Mouse (Mus musculus) liver, embryonic 16.5 days (tissue): ENCODE results near the gene Xylb. TPM values are rescaled to one million over a fixed set of nuclear protein-coding genes. Genes with fewer than 3 reads are reported as not detected.
"Not testable (repeated sequence)": the region's sequence is repeated elsewhere in the genome, so short reads cannot be mapped to it uniquely, and the experiment has no call there.

Experiments used
- ATAC-seq: fragments of 200-750 bp; cut with Nextera tagmentation; 2 replicates; pipeline ENCODE4 v1.8.0; 2017; ENCODE audit warnings: low read depth, mild to moderate bottlenecking, moderate number of reproducible peaks, moderate library complexity
- H3K27ac ChIP-seq: fragments of 300-500 bp; sonication (generic); 2 replicates; pipeline ENCODE4 v1.5.1; 2014; ENCODE audit warnings: mild to moderate bottlenecking, low read length
- H3K27me3 ChIP-seq: fragments of 300-500 bp; sonication (generic); 2 replicates; pipeline ENCODE4 v1.6.1; 2014; ENCODE audit warnings: low read depth, low read length, mixed read lengths; ENCODE audit not compliant: control insufficient read depth, insufficient read depth
- H3K36me3 ChIP-seq: fragments of 300-500 bp; sonication (generic); 2 replicates; pipeline ENCODE4 v1.6.1; 2014; ENCODE audit warnings: mild to moderate bottlenecking; ENCODE audit not compliant: control insufficient read depth, insufficient read depth
- H3K4me1 ChIP-seq: fragments of 300-500 bp; sonication (generic); 2 replicates; pipeline ENCODE4 v1.6.1; 2014; ENCODE audit warnings: low read depth, low read length, mixed read lengths; ENCODE audit not compliant: control insufficient read depth
- H3K4me2 ChIP-seq: fragments of 300-500 bp; sonication (generic); 2 replicates; pipeline ENCODE4 v1.6.1; 2014; ENCODE audit warnings: low read depth, low read length, mixed read lengths
- H3K4me3 ChIP-seq: fragments of 300-500 bp; sonication (generic); 2 replicates; pipeline ENCODE4 v1.5.1; 2014; ENCODE audit warnings: low read depth, mild to moderate bottlenecking, low read length
- H3K9ac ChIP-seq: fragments of 300-500 bp; sonication (generic); 2 replicates; pipeline ENCODE4 v1.6.1; 2014; ENCODE audit warnings: low read depth, low read length
- H3K9me3 ChIP-seq: fragments of 300-500 bp; sonication (generic); replicated peaks from 2 replicates; pipeline ENCODE4 v1.6.1; 2016; ENCODE audit warnings: low read length; ENCODE audit not compliant: control insufficient read depth
- WGBS: fragments of 180-500 bp; shearing (Covaris S2); extraction: QIAGEN DNeasy Blood & Tissue Kit; methylation state at CpG from one replicate; pipeline ENCODE4 v1.1.7; 2014; ENCODE audit not compliant: insufficient replicate concordance; 5-methylcytosine and 5-hydroxymethylcytosine counted together
- polyA plus RNA-seq: library from polyadenylated mRNA; unstranded; fragments of >200 nt; fragmentation: Nextera tagmentation; extraction: Ambion mirVana; gene quantifications from 2 replicates; pipeline ENCODE4 v1.2.1, GENCODE M21; 2015

Gene Xylb
- polyA plus RNA-seq, 1 experiment from 2014 or later: 4.5 TPM

- WGBS: 24% methylated on average over 4 of the region's 4 CpGs
- Histone ChIP-seq H3K9ac (no peak overlapping the region), H3K4me3 (no peak overlapping the region), H3K36me3 (peaks cover 2% of the 10 kb centered on the region; the same call in 1 of the 2 replicates), H3K4me2 (no peak overlapping the region), H3K9me3 (no peaks in the 10 kb centered on the region), H3K4me1 (no peaks in the 10 kb centered on the region), H3K27me3 (no peaks in the 10 kb centered on the region), H3K27ac (no peak overlapping the region)
- ATAC-seq: peak; percentile 75
Measured at GRCm38 (mm10) chr9:119352060-119352459, 5.1 kb upstream of the Xylb start.

- Histone ChIP-seq H3K9me3 (no peaks in the 10 kb centered on the region), H3K27me3 (no peaks in the 10 kb centered on the region), H3K27ac (no peak overlapping the region), H3K4me3 (no peak overlapping the region), H3K9ac (no peak overlapping the region), H3K36me3 (no peaks in the 10 kb centered on the region), H3K4me1 (peaks cover 6% of the 10 kb centered on the region), H3K4me2 (no peak overlapping the region)
- 48% methylated on average over 6 of the region's 6 CpGs for WGBS
- no peak for ATAC-seq
Measured at GRCm38 (mm10) chr9:119353926-119354325, 3.3 kb upstream of the Xylb start.

DNA sequence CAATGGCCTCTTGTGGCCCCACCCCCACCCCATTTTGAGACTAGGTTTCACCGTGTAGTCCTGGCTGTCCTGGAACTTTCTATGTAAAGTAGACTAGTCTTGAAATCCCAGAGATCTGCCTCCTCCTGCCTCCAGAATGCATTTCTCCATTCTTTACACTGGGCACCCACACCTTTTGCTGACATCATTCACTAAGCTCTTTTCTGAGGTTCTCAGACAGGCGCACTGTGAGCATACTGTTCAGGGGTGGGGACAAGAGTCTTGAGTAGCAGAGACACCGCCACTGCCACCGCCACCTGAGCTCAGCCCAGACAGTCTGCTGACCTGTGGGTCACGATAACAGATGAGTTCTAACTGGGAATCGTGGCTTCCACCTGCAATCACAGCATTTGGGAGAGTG is 1.2 kb upstream of the Xylb start:
- Histone ChIP-seq H3K36me3 (no peaks in the 10 kb centered on the region), H3K27ac (no peak overlapping the region), H3K27me3 (no peaks in the 10 kb centered on the region), H3K4me1 (peaks cover 6% of the 10 kb centered on the region), H3K4me2 (no peak overlapping the region), H3K4me3 (no peak overlapping the region), H3K9ac (no peak overlapping the region), H3K9me3 (no peaks in the 10 kb centered on the region)
- ATAC-seq: no peak
- WGBS: 66% methylated on average over 6 of the region's 6 CpGs

DNA sequence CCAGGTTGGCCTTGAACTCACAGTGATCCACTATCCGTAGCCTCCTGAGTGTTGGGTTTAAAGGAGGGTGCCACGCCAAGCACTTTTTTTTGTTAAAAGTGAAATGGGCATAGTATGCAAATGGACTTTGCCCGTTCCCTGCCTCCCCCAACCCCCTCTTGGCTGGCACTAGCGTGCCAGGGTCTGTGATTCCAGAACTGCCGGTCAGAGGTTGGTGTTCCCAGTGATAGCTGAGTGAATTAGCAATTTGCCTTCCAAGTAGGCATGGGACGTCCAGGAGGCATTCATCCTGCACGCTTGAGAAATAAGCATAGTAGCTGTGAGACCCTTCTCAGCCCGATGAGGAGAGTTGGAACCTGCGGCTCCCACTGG is 863 bp downstream of the Xylb start:
- peak overlapping the region; percentile 76 for H3K4me3 ChIP-seq
- H3K9ac ChIP-seq: peak overlapping the region; percentile 76
- no peak overlapping the region for H3K27ac ChIP-seq
- H3K27me3 ChIP-seq: no peaks in the 10 kb centered on the region
- WGBS: 39% methylated on average over 9 of the region's 9 CpGs
- ATAC-seq: no peak
- H3K4me1 ChIP-seq: peaks cover 6% of the 10 kb centered on the region
- H3K36me3 ChIP-seq: no peaks in the 10 kb centered on the region
- no peaks in the 10 kb centered on the region for H3K9me3 ChIP-seq
- peak overlapping the region; percentile 94 for H3K4me2 ChIP-seq

- H3K9ac ChIP-seq: no peak overlapping the region
- WGBS: 70% methylated on average over 5 of the region's 5 CpGs
- ATAC-seq: no peak
- no peak overlapping the region for H3K4me2 ChIP-seq
- H3K4me1 ChIP-seq: peaks cover 6% of the 10 kb centered on the region
- H3K27ac ChIP-seq: no peak overlapping the region
- H3K9me3 ChIP-seq: no peaks in the 10 kb centered on the region
- no peaks in the 10 kb centered on the region for H3K27me3 ChIP-seq
- no peaks in the 10 kb centered on the region for H3K36me3 ChIP-seq
- H3K4me3 ChIP-seq: no peak overlapping the region
Measured at GRCm38 (mm10) chr9:119361416-119361815, 4.2 kb downstream of the Xylb start.

- H3K36me3 ChIP-seq: no peaks in the 10 kb centered on the region
- ATAC-seq: no peak
- 81% methylated on average over 12 of the region's 12 CpGs for WGBS
Measured at GRCm38 (mm10) chr9:119363229-119363628, 6.0 kb downstream of the Xylb start.

DNA sequence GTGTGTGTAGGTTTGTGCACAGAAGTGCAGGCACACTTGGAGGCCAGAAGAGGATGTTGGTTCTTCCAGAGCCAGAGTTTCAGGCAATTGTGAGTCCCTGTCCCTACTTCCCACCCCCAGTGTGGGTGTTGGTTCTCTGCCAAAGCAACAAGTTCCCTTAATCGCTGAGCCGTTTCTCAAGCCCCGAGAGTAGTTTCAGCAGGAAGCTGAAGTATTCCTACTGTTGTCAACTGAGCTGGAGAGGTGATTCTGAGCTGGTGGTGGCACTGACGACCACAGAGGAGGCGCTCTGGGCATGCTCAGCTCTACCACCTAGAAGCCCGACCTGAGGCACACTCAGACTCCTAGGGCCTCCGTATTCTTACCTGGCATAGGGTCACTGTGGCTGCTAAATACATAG is 8.1 kb downstream of the Xylb start, which contains the start of gene Slc22a14:
Gene Slc22a14, minus strand, starts transcription at position 270 of the 400 bp plus-strand sequence.
- no peak within 1 kb of the TSS for H3K4me3 ChIP-seq
- H3K9me3 ChIP-seq: no peaks in the 10 kb centered on the region
- no peak for ATAC-seq
- H3K4me1 ChIP-seq: no peaks in the 10 kb centered on the region
- WGBS: 32% methylated on average over 7 of the region's 7 CpGs
- H3K27ac ChIP-seq: no peak within 1 kb of the TSS
- H3K4me2 ChIP-seq: no peak within 1 kb of the TSS
- no peaks in the 10 kb centered on the region for H3K27me3 ChIP-seq
- H3K9ac ChIP-seq: no peak within 1 kb of the TSS
- H3K36me3 ChIP-seq: no peaks in the 10 kb centered on the region

More at GRCm38 (mm10) chr9:119363229-119363628, 6.0 kb downstream of the Xylb start:
- Histone ChIP-seq H3K27ac (no peak overlapping the region), H3K9ac (no peak overlapping the region), H3K4me2 (no peak overlapping the region), H3K4me3 (no peak overlapping the region), H3K9me3 (no peaks in the 10 kb centered on the region), H3K27me3 (no peaks in the 10 kb centered on the region), H3K4me1 (peaks cover under 1% of the 10 kb centered on the region; the same call in 1 of the 2 replicates)

- Histone ChIP-seq H3K36me3 (no peaks in the 10 kb centered on the region), H3K9me3 (no peaks in the 10 kb centered on the region), H3K4me1 (no peaks in the 10 kb centered on the region), H3K9ac (no peak overlapping the region), H3K4me2 (no peak overlapping the region), H3K27ac (no peak overlapping the region), H3K27me3 (no peaks in the 10 kb centered on the region), H3K4me3 (no peak overlapping the region)
- no peak for ATAC-seq
- 68% methylated on average over 3 of the region's 3 CpGs for WGBS
Measured at GRCm38 (mm10) chr9:119368367-119368766, 11.2 kb downstream of the Xylb start.

DNA sequence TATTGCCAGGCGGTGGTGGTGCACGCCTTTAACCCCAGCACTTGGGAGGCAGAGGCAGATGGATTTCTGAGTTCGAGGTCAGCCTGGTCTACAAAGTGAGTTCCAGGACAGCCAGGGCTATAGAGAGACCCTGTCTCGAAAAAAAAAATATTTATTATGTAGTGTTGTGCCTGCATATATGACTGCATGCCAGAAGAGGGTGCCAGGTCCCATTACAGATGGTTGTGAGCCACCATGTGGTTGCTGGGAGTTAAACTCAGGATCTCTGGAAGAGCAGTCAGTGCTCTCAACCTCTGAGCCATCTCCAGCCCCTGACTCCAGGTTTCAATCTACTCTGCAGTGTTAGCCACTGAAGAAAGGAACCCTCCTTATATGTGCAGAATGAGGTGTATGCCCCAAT is 13.6 kb downstream of the Xylb start:
- not testable (repeated sequence) for H3K4me3 ChIP-seq, H3K27ac ChIP-seq, H3K27me3 ChIP-seq, H3K9me3 ChIP-seq, H3K36me3 ChIP-seq, H3K9ac ChIP-seq, ATAC-seq, H3K4me2 ChIP-seq, H3K4me1 ChIP-seq
- WGBS: 69% methylated on average over 4 of the region's 4 CpGs
